Mouse (Mus musculus) gastrocnemius, postnatal 14 days (tissue): ENCODE measurements around the gene Sox1. TPM values are rescaled to one million over a fixed set of nuclear protein-coding genes. Genes with fewer than 3 reads are reported as not detected.

Experiments
- DNase-seq: peaks from one replicate; pipeline ENCODE4 v3.0.0; 2021; ENCODE audit warnings: mixed read lengths
- intact Hi-C: fragments of 180-260 bp; cut with DNase I; formaldehyde crosslinking; loops from one replicate; pipeline ENCODE4 v1.15.1; 2025; ENCODE audit warnings: low total_unique reads
- long read RNA-seq, 2 experiments: library from polyadenylated mRNA; stranded (forward); transcript quantifications; one replicate each; pipeline ENCODE4 v2.0.0; 2021
- total RNA-seq, 2 experiments: library from RNA; stranded (reverse); gene quantifications; 2 replicates each; pipeline ENCODE4 v1.2.3; 2021

Sox1 gene
- not detected for total RNA-seq
- long read RNA-seq, experiment 1, result 0 reads
- long read RNA-seq, experiment 2, result 0 reads

GRCm38 (mm10) chr8:12395071-12396031, at the start of gene Sox1:
Gene Sox1, plus strand, starts transcription at chr8:12395295.
- intact Hi-C loops, result no loop called here
- DNase-seq, result no peak

GRCm38 (mm10) chr8:12345881-12346280, 49.2 kb upstream of the Sox1 start:
- intact Hi-C loops, result no loop called here
- no peak for DNase-seq

GRCm38 (mm10) chr8:12346870-12347269, 48.2 kb upstream of the Sox1 start:
- DNase-seq, result no peak
- intact Hi-C loops, result no loop called here

- no peak for DNase-seq
- intact Hi-C loops, result no loop called here
Observed at GRCm38 (mm10) chr8:12348306-12348705, 46.8 kb upstream of the Sox1 start.

GRCm38 (mm10) chr8:12349591-12349990, 45.5 kb upstream of the Sox1 start:
- intact Hi-C loops, result no loop called here
- no peak for DNase-seq

- DNase-seq, result no peak
- intact Hi-C loops, result no loop called here
Observed at GRCm38 (mm10) chr8:12351121-12351520, 44.0 kb upstream of the Sox1 start.

- intact Hi-C loops, result no loop called here
- DNase-seq, result no peak
Observed at GRCm38 (mm10) chr8:12354406-12355025, 40.6 kb upstream of the Sox1 start.

- no peak for DNase-seq
- intact Hi-C loops, result no loop called here
Observed at GRCm38 (mm10) chr8:12368161-12368560, 26.9 kb upstream of the Sox1 start.

- no peak for DNase-seq
- intact Hi-C loops, result no loop called here
Observed at GRCm38 (mm10) chr8:12368856-12369255, 26.2 kb upstream of the Sox1 start.

- no peak for DNase-seq
- intact Hi-C loops, result no loop called here
Observed at GRCm38 (mm10) chr8:12381111-12381510, 14.0 kb upstream of the Sox1 start.

GRCm38 (mm10) chr8:12382707-12383561, 12.2 kb upstream of the Sox1 start:
- intact Hi-C loops, result no loop called here
- DNase-seq, result no peak

- DNase-seq, result no peak
- intact Hi-C loops, result no loop called here
Observed at GRCm38 (mm10) chr8:12383979-12384890, 10.9 kb upstream of the Sox1 start.

GRCm38 (mm10) chr8:12384996-12385685, 10.0 kb upstream of the Sox1 start:
- intact Hi-C loops, result no loop called here
- DNase-seq, result no peak

- DNase-seq, result no peak
- intact Hi-C loops, result no loop called here
Observed at GRCm38 (mm10) chr8:12385686-12386488, 9.2 kb upstream of the Sox1 start.

GRCm38 (mm10) chr8:12386530-12387222, 8.4 kb upstream of the Sox1 start:
- intact Hi-C loops, result no loop called here

GRCm38 (mm10) chr8:12387223-12387860, 7.8 kb upstream of the Sox1 start:
- intact Hi-C loops, result no loop called here
- DNase-seq, result no peak

More at GRCm38 (mm10) chr8:12386530-12387222, 8.4 kb upstream of the Sox1 start:
- DNase-seq, result no peak
